Mouse (Mus musculus): Measurements from ENCODE around the gene Hsd17b3. TPM values are rescaled to one million over a fixed set of nuclear protein-coding genes. Genes with fewer than 3 reads are reported as not detected.
A peak's percentile ranks its signal among the peaks of the same experiment; 100 is the strongest.

Gene Hsd17b3
- polyA plus RNA-seq, 1 experiment from 2014 or later, result not detected

GRCm38 (mm10) chr13:64038114-64038513 is 50.9 kb downstream of the Hsd17b3 start:
- no peak overlapping the region for H3K4me3 ChIP-seq (ENCODE audit: low read depth, low read length)
- H3K27me3 ChIP-seq (ENCODE audit: control insufficient read depth, insufficient read depth, low read length), result no peaks in the 10 kb centered on the region; the same call in 1 of the 2 replicates
- DNase-seq (ENCODE audit: low spot score), result no peak
- ATAC-seq (ENCODE audit: low FRiP score), result no peak
- H3K4me1 ChIP-seq (replicated peaks; ENCODE audit: control insufficient read depth, insufficient read depth, low read length), result no peaks in the 10 kb centered on the region
- H3K36me3 ChIP-seq (ENCODE audit: control insufficient read depth, insufficient read depth, low read length), result no peaks in the 10 kb centered on the region
- no peaks in the 10 kb centered on the region for H3K9me3 ChIP-seq (ENCODE audit: control insufficient read depth, low read length)
- H3K9ac ChIP-seq (ENCODE audit: low read depth, low read length), result no peak overlapping the region
- no peak overlapping the region for H3K27ac ChIP-seq (ENCODE audit: low read depth, low read length)
- no peak overlapping the region for H3K4me2 ChIP-seq (replicated peaks; ENCODE audit: low read depth, low read length)

- Histone ChIP-seq H3K9ac (ENCODE audit: low read depth, low read length) (no peak overlapping the region), H3K27ac (ENCODE audit: low read depth, low read length) (no peak overlapping the region), H3K4me1 (replicated peaks; ENCODE audit: control insufficient read depth, insufficient read depth, low read length) (no peaks in the 10 kb centered on the region), H3K9me3 (ENCODE audit: control insufficient read depth, low read length) (no peaks in the 10 kb centered on the region), H3K27me3 (ENCODE audit: control insufficient read depth, insufficient read depth, low read length) (no peaks in the 10 kb centered on the region; the same call in 1 of the 2 replicates), H3K36me3 (ENCODE audit: control insufficient read depth, insufficient read depth, low read length) (no peaks in the 10 kb centered on the region), H3K4me2 (replicated peaks; ENCODE audit: low read depth, low read length) (no peak overlapping the region), H3K4me3 (ENCODE audit: low read depth, low read length) (no peak overlapping the region)
- ATAC-seq (ENCODE audit: low FRiP score) (peak; percentile 83), DNase-seq (ENCODE audit: low spot score) (peak; percentile 90)
- 23% methylated on average over 13 of the region's 13 CpGs for WGBS
These were observed 52.7 kb downstream of the Hsd17b3 start for GRCm38 (mm10) chr13:64036079-64037011.

GRCm38 (mm10) chr13:64035036-64035435 is 54.0 kb downstream of the Hsd17b3 start:
- Histone ChIP-seq H3K27me3 (ENCODE audit: control insufficient read depth, insufficient read depth, low read length) (no peaks in the 10 kb centered on the region; the same call in 1 of the 2 replicates), H3K4me1 (replicated peaks; ENCODE audit: control insufficient read depth, insufficient read depth, low read length) (no peaks in the 10 kb centered on the region), H3K9ac (ENCODE audit: low read depth, low read length) (no peak overlapping the region), H3K4me3 (ENCODE audit: low read depth, low read length) (no peak overlapping the region), H3K27ac (ENCODE audit: low read depth, low read length) (no peak overlapping the region), H3K9me3 (ENCODE audit: control insufficient read depth, low read length) (no peaks in the 10 kb centered on the region), H3K36me3 (ENCODE audit: control insufficient read depth, insufficient read depth, low read length) (no peaks in the 10 kb centered on the region), H3K4me2 (replicated peaks; ENCODE audit: low read depth, low read length) (no peak overlapping the region)
- WGBS, result 9% methylated on average over 8 of the region's 8 CpGs
- DNase-seq (ENCODE audit: low spot score) (no peak), ATAC-seq (ENCODE audit: low FRiP score) (0 out of 2 replicates have a peak, but pooled peaks have one; percentile 36)

GRCm38 (mm10) chr13:64033921-64034320 is 55.1 kb downstream of the Hsd17b3 start:
- Histone ChIP-seq H3K4me1 (replicated peaks; ENCODE audit: control insufficient read depth, insufficient read depth, low read length) (no peaks in the 10 kb centered on the region), H3K4me3 (ENCODE audit: low read depth, low read length) (no peak overlapping the region), H3K27me3 (ENCODE audit: control insufficient read depth, insufficient read depth, low read length) (no peaks in the 10 kb centered on the region; the same call in 1 of the 2 replicates), H3K9ac (ENCODE audit: low read depth, low read length) (no peak overlapping the region), H3K4me2 (replicated peaks; ENCODE audit: low read depth, low read length) (no peak overlapping the region), H3K36me3 (ENCODE audit: control insufficient read depth, insufficient read depth, low read length) (no peaks in the 10 kb centered on the region), H3K27ac (ENCODE audit: low read depth, low read length) (no peak overlapping the region), H3K9me3 (ENCODE audit: control insufficient read depth, low read length) (no peaks in the 10 kb centered on the region)
- no peak for ATAC-seq (ENCODE audit: low FRiP score)
- WGBS, result 87% methylated on average over 6 of the region's 6 CpGs
- DNase-seq (ENCODE audit: low spot score), result no peak

- Histone ChIP-seq H3K27ac (ENCODE audit: low read depth, low read length) (no peak overlapping the region), H3K9ac (ENCODE audit: low read depth, low read length) (no peak overlapping the region), H3K4me2 (replicated peaks; ENCODE audit: low read depth, low read length) (no peak overlapping the region), H3K27me3 (ENCODE audit: control insufficient read depth, insufficient read depth, low read length) (no peaks in the 10 kb centered on the region; the same call in 1 of the 2 replicates), H3K36me3 (ENCODE audit: control insufficient read depth, insufficient read depth, low read length) (no peaks in the 10 kb centered on the region), H3K4me1 (replicated peaks; ENCODE audit: control insufficient read depth, insufficient read depth, low read length) (no peaks in the 10 kb centered on the region), H3K9me3 (ENCODE audit: control insufficient read depth, low read length) (no peaks in the 10 kb centered on the region), H3K4me3 (ENCODE audit: low read depth, low read length) (no peak overlapping the region)
- ATAC-seq (ENCODE audit: low FRiP score) (no peak), DNase-seq (ENCODE audit: low spot score) (no peak)
- 89% methylated on average over 4 of the region's 4 CpGs for WGBS
These were observed 55.8 kb downstream of the Hsd17b3 start for GRCm38 (mm10) chr13:64033181-64033580.

- Histone ChIP-seq H3K4me1 (replicated peaks; ENCODE audit: control insufficient read depth, insufficient read depth, low read length) (no peaks in the 10 kb centered on the region), H3K27me3 (ENCODE audit: control insufficient read depth, insufficient read depth, low read length) (no peaks in the 10 kb centered on the region; the same call in 1 of the 2 replicates), H3K4me2 (replicated peaks; ENCODE audit: low read depth, low read length) (no peak overlapping the region), H3K9me3 (ENCODE audit: control insufficient read depth, low read length) (no peaks in the 10 kb centered on the region), H3K9ac (ENCODE audit: low read depth, low read length) (no peak overlapping the region), H3K36me3 (ENCODE audit: control insufficient read depth, insufficient read depth, low read length) (no peaks in the 10 kb centered on the region), H3K4me3 (ENCODE audit: low read depth, low read length) (no peak overlapping the region), H3K27ac (ENCODE audit: low read depth, low read length) (no peak overlapping the region)
- DNase-seq (ENCODE audit: low spot score) (no peak), ATAC-seq (ENCODE audit: low FRiP score) (no peak)
- 85% methylated on average over 4 of the region's 4 CpGs for WGBS
These were observed 57.8 kb downstream of the Hsd17b3 start for GRCm38 (mm10) chr13:64031254-64031653.

GRCm38 (mm10) chr13:64030792-64031191 is 58.2 kb downstream of the Hsd17b3 start:
- Histone ChIP-seq H3K4me1 (replicated peaks; ENCODE audit: control insufficient read depth, insufficient read depth, low read length) (no peaks in the 10 kb centered on the region), H3K9ac (ENCODE audit: low read depth, low read length) (no peak overlapping the region), H3K9me3 (ENCODE audit: control insufficient read depth, low read length) (no peaks in the 10 kb centered on the region), H3K36me3 (ENCODE audit: control insufficient read depth, insufficient read depth, low read length) (no peaks in the 10 kb centered on the region), H3K27me3 (ENCODE audit: control insufficient read depth, insufficient read depth, low read length) (no peaks in the 10 kb centered on the region; the same call in 1 of the 2 replicates), H3K4me2 (replicated peaks; ENCODE audit: low read depth, low read length) (no peak overlapping the region), H3K4me3 (ENCODE audit: low read depth, low read length) (no peak overlapping the region), H3K27ac (ENCODE audit: low read depth, low read length) (no peak overlapping the region)
- 77% methylated on average over 1 of the region's 1 CpGs for WGBS
- ATAC-seq (ENCODE audit: low FRiP score) (no peak), DNase-seq (ENCODE audit: low spot score) (no peak)

- ATAC-seq (ENCODE audit: low FRiP score), result no peak
- no peaks in the 10 kb centered on the region for H3K27me3 ChIP-seq (ENCODE audit: control insufficient read depth, insufficient read depth, low read length)
- no peak for DNase-seq (ENCODE audit: low spot score)
- 0 out of 2 replicates have a peak, but pooled peaks cover 2% of the 10 kb centered on the region for H3K4me1 ChIP-seq (replicated peaks; ENCODE audit: control insufficient read depth, insufficient read depth, low read length)
- no peak overlapping the region for H3K4me2 ChIP-seq (replicated peaks; ENCODE audit: low read depth, low read length)
- H3K4me3 ChIP-seq (ENCODE audit: low read depth, low read length), result no peak overlapping the region
- WGBS, result 67% methylated on average over 4 of the region's 4 CpGs
- no peaks in the 10 kb centered on the region for H3K9me3 ChIP-seq (ENCODE audit: control insufficient read depth, low read length)
- no peaks in the 10 kb centered on the region for H3K36me3 ChIP-seq (ENCODE audit: control insufficient read depth, insufficient read depth, low read length)
- no peak overlapping the region for H3K9ac ChIP-seq (ENCODE audit: low read depth, low read length)
- H3K27ac ChIP-seq (ENCODE audit: low read depth, low read length), result no peak overlapping the region
These were observed 64.2 kb downstream of the Hsd17b3 start for GRCm38 (mm10) chr13:64024803-64025202.
